Mouse (Mus musculus): ENCODE measurements around the gene Rbm41.
A peak's percentile ranks its signal among the peaks of the same experiment; 100 is the strongest.

The Rbm41 gene

GRCm38 (mm10) chrX:139997740-139998690 lies at the start of gene Rbm41:
Gene Rbm41, minus strand, starts transcription at chrX:139998595.
- DNase-seq (ENCODE audit: extremely low spot score, low spot score): peak; percentile 48

- no peak for DNase-seq (ENCODE audit: extremely low spot score, low spot score)
These were observed 283 bp upstream of the Rbm41 start for GRCm38 (mm10) chrX:139998691-139999065.

GRCm38 (mm10) chrX:139982115-139982514 lies 16.3 kb downstream of the Rbm41 start:
- DNase-seq (ENCODE audit: extremely low spot score, low spot score): no peak

- no peak for DNase-seq (ENCODE audit: extremely low spot score, low spot score)
These were observed 64.9 kb downstream of the Rbm41 start for GRCm38 (mm10) chrX:139933507-139933906.

- DNase-seq (ENCODE audit: extremely low spot score, low spot score): no peak
These were observed 65.9 kb downstream of the Rbm41 start for GRCm38 (mm10) chrX:139932472-139932871.

- DNase-seq (ENCODE audit: extremely low spot score, low spot score): no peak
These were observed 77.8 kb downstream of the Rbm41 start for GRCm38 (mm10) chrX:139920572-139920971.

GRCm38 (mm10) chrX:139891387-139891786 lies 107.0 kb downstream of the Rbm41 start:
- no peak for DNase-seq (ENCODE audit: extremely low spot score, low spot score)

GRCm38 (mm10) chrX:139883221-139883620 lies 115.2 kb downstream of the Rbm41 start:
- no peak for DNase-seq (ENCODE audit: extremely low spot score, low spot score)

GRCm38 (mm10) chrX:139877936-139878335 lies 120.5 kb downstream of the Rbm41 start:
- DNase-seq (ENCODE audit: extremely low spot score, low spot score): no peak

- DNase-seq (ENCODE audit: extremely low spot score, low spot score): no peak
These were observed 121.3 kb downstream of the Rbm41 start for GRCm38 (mm10) chrX:139877105-139877504.

- DNase-seq (ENCODE audit: extremely low spot score, low spot score): peak; percentile 68
These were observed 127.2 kb downstream of the Rbm41 start, which contains the start of gene Morc4 for GRCm38 (mm10) chrX:139870938-139871791. Gene Morc4, minus strand, starts transcription at chrX:139871677.

- DNase-seq (ENCODE audit: extremely low spot score, low spot score): peak; percentile 16
These were observed 128.1 kb downstream of the Rbm41 start for GRCm38 (mm10) chrX:139870300-139870711.

- DNase-seq (ENCODE audit: extremely low spot score, low spot score): no peak
These were observed 139.0 kb downstream of the Rbm41 start for GRCm38 (mm10) chrX:139859402-139859801.

- no peak for DNase-seq (ENCODE audit: extremely low spot score, low spot score)
These were observed 143.6 kb downstream of the Rbm41 start for GRCm38 (mm10) chrX:139854795-139855194.

GRCm38 (mm10) chrX:139841091-139841490 lies 157.3 kb downstream of the Rbm41 start:
- no peak for DNase-seq (ENCODE audit: extremely low spot score, low spot score)
